Mouse (Mus musculus) heart, embryonic 13.5 days (tissue): ENCODE measurements around the gene Epha6. TPM values are rescaled to one million over a fixed set of nuclear protein-coding genes. Genes with fewer than 3 reads are reported as not detected.

Experiments
- ATAC-seq: fragments of 200-750 bp; cut with Nextera tagmentation; 2 replicates; pipeline ENCODE4 v1.8.0; 2017; ENCODE audit warnings: moderate TSS enrichment; ENCODE audit not compliant: insufficient number of reproducible peaks, low FRiP score, low TSS enrichment; ENCODE audit errors: extremely low read depth
- H3K27ac ChIP-seq: fragments of 300-500 bp; sonication (generic); replicated peaks from 2 replicates; pipeline ENCODE4 v1.5.1; 2015; ENCODE audit warnings: moderate library complexity, mild to moderate bottlenecking, inconsistent platforms
- H3K27me3 ChIP-seq: fragments of 300-500 bp; sonication (generic); replicated peaks from 2 replicates; pipeline ENCODE4 v1.6.1; 2015; ENCODE audit warnings: mild to moderate bottlenecking, inconsistent platforms
- H3K36me3 ChIP-seq: fragments of 300-500 bp; sonication (generic); 2 replicates; pipeline ENCODE4 v1.6.1; 2015; ENCODE audit warnings: mild to moderate bottlenecking, inconsistent platforms
- H3K4me1 ChIP-seq: fragments of 300-500 bp; sonication (generic); 2 replicates; pipeline ENCODE4 v1.6.1; 2015; ENCODE audit warnings: inconsistent platforms
- H3K4me2 ChIP-seq: fragments of 300-500 bp; sonication (generic); 2 replicates; pipeline ENCODE4 v1.6.1; 2015; ENCODE audit warnings: inconsistent platforms, mild to moderate bottlenecking, moderate library complexity
- H3K4me3 ChIP-seq: fragments of 300-500 bp; sonication (generic); 2 replicates; pipeline ENCODE4 v1.5.1; 2015; ENCODE audit warnings: moderate library complexity, mild to moderate bottlenecking, inconsistent platforms
- H3K9ac ChIP-seq: fragments of 300-500 bp; sonication (generic); 2 replicates; pipeline ENCODE4 v1.6.1; 2015; ENCODE audit warnings: inconsistent platforms, mild to moderate bottlenecking, moderate library complexity
- H3K9me3 ChIP-seq: fragments of 300-500 bp; sonication (generic); 2 replicates; pipeline ENCODE4 v1.6.1; 2016; ENCODE audit warnings: inconsistent platforms
- WGBS: fragments of 180-500 bp; shearing (Covaris S2); methylation state at CpG from one replicate; pipeline ENCODE4 v1.1.7; 2015; ENCODE audit warnings: mixed read lengths; 5-methylcytosine and 5-hydroxymethylcytosine counted together
- polyA plus RNA-seq: library from polyadenylated mRNA; unstranded; fragments of >200 nt; fragmentation: Nextera tagmentation; extraction: Ambion mirVana; gene quantifications from 2 replicates; pipeline ENCODE4 v1.2.1, GENCODE M21; 2015

Gene Epha6
- polyA plus RNA-seq: not detected in 2 replicates

- Histone ChIP-seq H3K9me3 (no peaks in the 10 kb centered on the region), H3K27ac (no peak within 1 kb of the TSS), H3K4me2 (peak within 1 kb of the TSS; percentile 84), H3K27me3 (peaks cover 37% of the 10 kb centered on the region), H3K36me3 (no peaks in the 10 kb centered on the region), H3K4me3 (peak within 1 kb of the TSS; percentile 51), H3K4me1 (peaks cover 21% of the 10 kb centered on the region), H3K9ac (peak within 1 kb of the TSS; percentile 37; the same call in 1 of the 2 replicates)
- peak; percentile 42; the same call in 1 of the 2 replicates for ATAC-seq
- under 1% methylated on average over 45 of the region's 45 CpGs for WGBS
Measured at GRCm38 (mm10) chr16:60605061-60605831, at the start of gene Epha6. Gene Epha6 (minus strand): TSS chr16:60605531.

DNA sequence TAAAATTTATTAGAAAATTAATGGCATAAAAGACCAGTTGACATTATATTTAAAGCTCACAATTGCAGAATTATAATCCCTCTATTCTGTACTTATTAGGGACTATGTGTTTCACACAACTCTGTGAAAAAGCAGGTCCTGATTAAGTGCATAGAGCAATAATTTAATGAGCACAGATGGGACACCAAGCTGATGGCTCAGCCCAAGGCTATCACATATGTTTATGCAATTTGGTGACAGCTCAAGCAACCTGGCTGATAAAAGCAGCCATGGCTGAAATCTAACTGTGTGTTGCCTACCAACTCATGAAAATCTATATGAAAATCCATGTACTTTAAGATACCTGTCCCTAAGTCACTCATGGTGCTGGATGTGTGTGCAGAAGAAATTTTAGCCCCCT, 46.4 kb upstream of the Epha6 start:
- Histone ChIP-seq H3K9ac (no peak overlapping the region), H3K4me2 (no peak overlapping the region), H3K36me3 (no peaks in the 10 kb centered on the region), H3K27ac (no peak overlapping the region), H3K4me3 (no peak overlapping the region), H3K27me3 (no peaks in the 10 kb centered on the region), H3K9me3 (no peaks in the 10 kb centered on the region), H3K4me1 (no peaks in the 10 kb centered on the region)
- ATAC-seq: no peak

DNA sequence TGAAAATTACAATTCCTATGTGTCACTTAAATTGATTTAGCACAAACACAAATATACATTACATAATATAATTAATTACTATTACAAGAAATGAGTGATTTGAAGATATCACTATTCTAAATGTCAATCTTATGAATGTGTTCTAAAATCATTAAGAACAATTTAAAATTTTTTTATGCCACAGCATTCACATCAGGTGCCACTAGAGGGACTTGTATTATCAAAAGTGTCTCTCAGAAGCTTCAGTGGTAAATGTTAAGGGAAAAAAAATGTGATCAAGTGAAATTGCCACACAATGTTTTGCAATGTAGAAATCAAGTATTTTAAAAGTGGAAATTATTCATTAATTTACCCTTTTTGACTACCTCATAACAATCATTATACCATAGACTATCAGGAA, 22.8 kb upstream of the Epha6 start:
- Histone ChIP-seq H3K27ac (no peak overlapping the region), H3K9me3 (no peaks in the 10 kb centered on the region), H3K4me3 (no peak overlapping the region), H3K36me3 (no peaks in the 10 kb centered on the region), H3K27me3 (no peaks in the 10 kb centered on the region), H3K4me1 (no peaks in the 10 kb centered on the region), H3K9ac (no peak overlapping the region), H3K4me2 (no peak overlapping the region)
- no peak for ATAC-seq

DNA sequence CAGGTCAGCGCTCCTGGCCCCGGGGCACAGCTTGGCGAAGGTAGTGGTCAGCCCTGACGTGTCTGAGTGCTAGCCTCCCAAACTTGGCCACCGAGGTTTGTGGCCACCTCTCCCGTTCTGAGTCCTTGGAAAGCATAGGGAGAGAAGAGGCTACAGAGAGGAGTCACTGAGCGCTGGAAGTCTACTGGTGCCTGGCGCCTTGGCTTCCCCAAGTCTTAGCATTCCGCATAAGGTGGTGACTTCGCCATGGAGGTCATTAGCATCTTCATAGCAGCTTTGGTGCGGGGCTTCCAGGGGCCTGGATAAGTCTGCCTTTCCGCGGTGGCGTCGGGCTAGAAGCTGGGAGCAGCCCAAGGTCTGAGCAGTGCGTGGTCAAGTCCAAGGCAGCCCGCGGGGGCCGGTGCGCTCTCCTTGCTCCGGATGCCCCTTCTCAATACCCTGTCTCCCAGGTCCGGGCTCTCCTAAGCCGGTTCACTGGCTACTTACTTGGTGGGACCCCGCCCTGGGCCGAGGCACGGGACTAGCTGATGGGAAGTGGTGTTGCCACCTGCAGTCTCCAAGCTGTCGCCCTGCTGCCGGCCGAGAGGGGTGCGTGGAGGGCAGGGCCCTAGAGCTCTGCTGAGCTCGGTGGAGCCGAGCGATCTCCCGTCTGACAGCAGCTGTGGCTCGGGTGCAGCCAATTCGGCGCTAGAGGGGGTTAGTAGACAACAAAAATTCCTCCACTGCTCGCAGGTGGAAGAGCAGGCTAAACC, 677 bp upstream of the Epha6 start:
- WGBS: under 1% methylated on average over 38 of the region's 38 CpGs

DNA sequence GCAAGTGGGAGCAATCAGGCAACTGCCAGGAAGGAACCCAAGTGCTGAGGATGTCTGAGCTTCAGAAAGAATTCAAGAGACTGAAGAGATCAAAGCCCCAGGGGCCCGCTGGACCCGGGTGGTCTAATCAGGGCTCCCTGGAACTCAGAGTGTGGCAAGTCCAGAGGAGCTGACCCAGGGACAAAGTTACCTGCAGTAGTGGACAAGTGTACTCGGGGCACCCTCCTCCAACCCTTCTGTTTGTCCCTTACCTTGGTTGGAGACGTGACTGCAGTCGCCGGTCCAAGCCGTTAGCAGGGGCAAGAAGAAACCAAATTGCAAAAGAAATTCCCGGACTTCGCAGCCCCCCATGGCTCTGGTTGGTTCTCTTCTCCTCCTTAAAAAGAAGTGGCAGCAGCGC, 718 bp downstream of the Epha6 start:
- ATAC-seq: no peak
- no peaks in the 10 kb centered on the region for H3K9me3 ChIP-seq
- WGBS: 4% methylated on average over 10 of the region's 10 CpGs
- no peaks in the 10 kb centered on the region for H3K36me3 ChIP-seq
- H3K4me1 ChIP-seq: peaks cover 21% of the 10 kb centered on the region
- H3K4me3 ChIP-seq: peak overlapping the region; percentile 51
- H3K27me3 ChIP-seq: peaks cover 37% of the 10 kb centered on the region
- H3K4me2 ChIP-seq: peak overlapping the region; percentile 84
- H3K27ac ChIP-seq: no peak overlapping the region
- H3K9ac ChIP-seq: peak overlapping the region; percentile 37; the same call in 1 of the 2 replicates

More for the DNA sequence above, 677 bp upstream of the Epha6 start:
- H3K36me3 ChIP-seq: no peaks in the 10 kb centered on the region
- H3K4me1 ChIP-seq: peaks cover 21% of the 10 kb centered on the region
- H3K4me3 ChIP-seq: peak overlapping the region; percentile 51
- H3K9ac ChIP-seq: peak overlapping the region; percentile 37; the same call in 1 of the 2 replicates
- ATAC-seq: peak; percentile 25; the same call in 1 of the 2 replicates
- H3K27me3 ChIP-seq: peaks cover 37% of the 10 kb centered on the region
- H3K27ac ChIP-seq: no peak overlapping the region
- no peaks in the 10 kb centered on the region for H3K9me3 ChIP-seq
- H3K4me2 ChIP-seq: peak overlapping the region; percentile 84

DNA sequence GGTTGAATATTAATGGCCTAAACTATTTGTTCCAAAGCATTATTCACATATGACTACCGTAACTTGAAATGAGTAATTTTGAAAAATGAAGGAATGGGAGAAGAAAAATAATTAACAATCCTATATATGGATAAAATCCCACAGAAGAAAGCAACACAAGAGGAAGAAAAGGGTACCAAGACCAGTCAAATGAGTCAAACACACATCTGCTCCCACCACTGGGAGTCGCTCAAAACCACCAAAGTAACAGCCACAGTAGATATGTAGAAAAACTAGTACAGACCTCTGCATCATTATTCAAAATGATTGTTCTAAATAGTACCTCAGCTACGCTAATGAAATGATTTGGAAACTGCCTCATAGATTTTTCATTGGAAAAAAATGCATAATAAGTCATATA, 20.0 kb downstream of the Epha6 start:
- no peak for ATAC-seq
- H3K4me3 ChIP-seq: no peak overlapping the region
- no peaks in the 10 kb centered on the region for H3K36me3 ChIP-seq
- no peaks in the 10 kb centered on the region for H3K9me3 ChIP-seq
- H3K27me3 ChIP-seq: no peaks in the 10 kb centered on the region
- no peak overlapping the region for H3K9ac ChIP-seq
- WGBS: 75% methylated on average over 3 of the region's 3 CpGs
- no peak overlapping the region for H3K27ac ChIP-seq
- no peaks in the 10 kb centered on the region for H3K4me1 ChIP-seq
- no peak overlapping the region for H3K4me2 ChIP-seq

- H3K27me3 ChIP-seq: no peaks in the 10 kb centered on the region
- no peaks in the 10 kb centered on the region for H3K9me3 ChIP-seq
- no peak overlapping the region for H3K4me3 ChIP-seq
- H3K36me3 ChIP-seq: no peaks in the 10 kb centered on the region
- no peak overlapping the region for H3K4me2 ChIP-seq
- no peaks in the 10 kb centered on the region for H3K4me1 ChIP-seq
- no peak overlapping the region for H3K27ac ChIP-seq
- H3K9ac ChIP-seq: no peak overlapping the region
- 72% methylated on average over 7 of the region's 7 CpGs for WGBS
- no peak for ATAC-seq
Measured at GRCm38 (mm10) chr16:60584695-60585094, 20.6 kb downstream of the Epha6 start.

DNA sequence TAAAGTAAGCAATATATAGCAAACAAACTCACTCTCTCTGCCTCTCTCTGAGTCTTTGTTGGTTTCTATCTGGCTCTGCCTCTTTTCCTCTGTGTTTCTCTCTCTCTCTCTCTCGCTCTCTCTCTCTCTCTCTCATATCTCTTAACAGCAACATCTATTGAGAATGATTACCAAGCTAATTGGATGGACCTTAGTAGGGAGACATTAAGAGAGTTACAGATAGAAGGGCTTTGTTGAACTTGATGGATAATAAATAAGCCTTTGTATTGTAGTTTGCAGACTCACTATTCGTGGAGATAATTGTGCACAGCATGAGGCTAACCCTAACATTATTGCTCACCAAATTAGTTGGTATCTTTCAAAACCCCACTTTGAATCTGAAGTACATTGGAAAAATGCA, 34.8 kb downstream of the Epha6 start:
- no peak overlapping the region for H3K4me3 ChIP-seq
- no peak overlapping the region for H3K4me2 ChIP-seq
- 67% methylated on average over 2 of the region's 2 CpGs for WGBS
- H3K4me1 ChIP-seq: no peaks in the 10 kb centered on the region
- H3K9me3 ChIP-seq: no peaks in the 10 kb centered on the region
- no peaks in the 10 kb centered on the region for H3K27me3 ChIP-seq
- no peak for ATAC-seq
- H3K36me3 ChIP-seq: no peaks in the 10 kb centered on the region
- H3K9ac ChIP-seq: no peak overlapping the region
- H3K27ac ChIP-seq: no peak overlapping the region

DNA sequence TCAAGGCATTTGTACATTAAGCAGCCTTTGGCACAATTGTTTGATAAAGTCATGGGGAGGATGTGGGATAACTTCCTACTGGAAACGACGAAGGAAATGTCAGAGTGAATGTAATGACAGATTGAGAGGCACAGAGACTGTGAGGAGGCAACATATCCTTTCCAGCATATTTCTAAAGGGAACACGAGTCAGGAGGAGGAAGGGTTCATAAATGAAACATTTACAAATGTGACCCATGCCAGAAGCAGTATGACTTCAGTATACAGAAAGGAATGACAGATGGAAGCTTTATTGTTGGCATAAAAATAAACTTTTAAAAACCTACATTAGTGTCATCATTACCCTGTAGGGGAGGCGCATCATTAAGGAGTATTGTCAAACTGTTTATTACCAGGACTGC, 60.9 kb downstream of the Epha6 start:
- no peak for ATAC-seq
- Histone ChIP-seq H3K27ac (no peak overlapping the region), H3K4me2 (no peak overlapping the region), H3K4me3 (no peak overlapping the region), H3K4me1 (no peaks in the 10 kb centered on the region), H3K9ac (no peak overlapping the region), H3K9me3 (no peaks in the 10 kb centered on the region), H3K27me3 (no peaks in the 10 kb centered on the region), H3K36me3 (no peaks in the 10 kb centered on the region)
- WGBS: 54% methylated on average over 4 of the region's 4 CpGs

DNA sequence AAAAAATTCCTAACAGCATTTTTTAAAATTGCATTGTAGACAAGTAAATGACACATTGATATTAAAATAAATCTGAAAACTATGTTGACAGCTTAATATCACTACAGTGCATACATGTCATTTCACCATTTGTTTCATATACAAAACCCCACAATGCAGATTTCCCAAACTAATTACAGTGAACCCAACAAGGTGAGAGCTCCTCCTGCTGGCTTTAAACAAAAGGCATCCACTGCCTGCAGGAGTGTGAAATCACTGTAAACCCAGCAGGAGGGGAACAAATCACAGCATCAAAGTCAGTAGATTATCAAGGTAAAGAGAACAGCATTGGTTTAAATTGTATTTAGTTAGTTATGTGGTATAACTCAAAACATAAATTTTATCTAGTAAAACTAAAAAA, 67.1 kb downstream of the Epha6 start:
- H3K4me2 ChIP-seq: no peak overlapping the region
- H3K9me3 ChIP-seq: no peaks in the 10 kb centered on the region
- H3K4me3 ChIP-seq: no peak overlapping the region
- H3K27ac ChIP-seq: no peak overlapping the region
- no peak overlapping the region for H3K9ac ChIP-seq
- H3K27me3 ChIP-seq: no peaks in the 10 kb centered on the region
- no peaks in the 10 kb centered on the region for H3K36me3 ChIP-seq
- no peaks in the 10 kb centered on the region for H3K4me1 ChIP-seq
- no peak for ATAC-seq

- H3K36me3 ChIP-seq: no peaks in the 10 kb centered on the region
- 71% methylated on average over 3 of the region's 3 CpGs for WGBS
- ATAC-seq: no peak
- H3K4me3 ChIP-seq: no peak overlapping the region
- H3K4me2 ChIP-seq: no peak overlapping the region
- no peak overlapping the region for H3K9ac ChIP-seq
- no peak overlapping the region for H3K27ac ChIP-seq
- H3K27me3 ChIP-seq: no peaks in the 10 kb centered on the region
- no peaks in the 10 kb centered on the region for H3K9me3 ChIP-seq
- no peaks in the 10 kb centered on the region for H3K4me1 ChIP-seq
Measured at GRCm38 (mm10) chr16:60509707-60510106, 95.6 kb downstream of the Epha6 start.
